Mouse (Mus musculus) forebrain, embryonic 11.5 days (tissue): ENCODE results near the gene Psmb8. TPM values are rescaled to one million over a fixed set of nuclear protein-coding genes. Genes with fewer than 3 reads are reported as not detected.

Experiments used
- ATAC-seq: fragments of 200-750 bp; cut with Nextera tagmentation; replicated peaks from 2 replicates; pipeline ENCODE4 v1.8.0; 2017; ENCODE audit warnings: moderate TSS enrichment; ENCODE audit not compliant: low FRiP score
- DNase-seq: peaks from one replicate; pipeline ENCODE4 v3.0.0-alpha.2; 2017; ENCODE audit warnings: low spot score
- H3K27ac ChIP-seq: fragments of 300-500 bp; sonication (generic); 2 replicates; pipeline ENCODE4 v1.5.1; 2014; ENCODE audit warnings: low read depth, low read length
- H3K27me3 ChIP-seq: fragments of 300-500 bp; sonication (generic); 2 replicates; pipeline ENCODE4 v1.6.1; 2014; ENCODE audit warnings: mild to moderate bottlenecking, low read length, mixed read lengths; ENCODE audit not compliant: control insufficient read depth, insufficient read depth
- H3K36me3 ChIP-seq: fragments of 300-500 bp; sonication (generic); 2 replicates; pipeline ENCODE4 v1.6.1; 2014; ENCODE audit warnings: mild to moderate bottlenecking, low read length, moderate library complexity, mixed read lengths; ENCODE audit not compliant: control insufficient read depth, insufficient read depth
- H3K4me1 ChIP-seq: fragments of 300-500 bp; sonication (generic); replicated peaks from 2 replicates; pipeline ENCODE4 v1.6.1; 2014; ENCODE audit warnings: low read length, mixed read lengths; ENCODE audit not compliant: control insufficient read depth, insufficient read depth
- H3K4me2 ChIP-seq: fragments of 300-500 bp; sonication (generic); 2 replicates; pipeline ENCODE4 v1.6.1; 2014; ENCODE audit warnings: low read depth, mild to moderate bottlenecking, low read length, moderate library complexity, mixed read lengths; ENCODE audit not compliant: severe bottlenecking
- H3K4me3 ChIP-seq: fragments of 300-500 bp; sonication (generic); 2 replicates; pipeline ENCODE4 v1.5.1; 2014; ENCODE audit warnings: low read depth, low read length
- H3K9ac ChIP-seq: fragments of 300-500 bp; sonication (generic); 2 replicates; pipeline ENCODE4 v1.6.1; 2014; ENCODE audit warnings: low read length
- H3K9me3 ChIP-seq: fragments of 300-500 bp; sonication (generic); 2 replicates; pipeline ENCODE4 v1.6.1; 2016; ENCODE audit warnings: low read length, mixed read lengths; ENCODE audit not compliant: control insufficient read depth
- WGBS: fragments of 180-500 bp; shearing (Covaris S2); extraction: QIAGEN DNeasy Blood & Tissue Kit; methylation state at CpG from one replicate; pipeline ENCODE4 v1.1.7; 2014; 5-methylcytosine and 5-hydroxymethylcytosine counted together
- polyA plus RNA-seq: library from polyadenylated mRNA; unstranded; fragments of >200 nt; fragmentation: Nextera tagmentation; extraction: Ambion mirVana; gene quantifications from 2 replicates; pipeline ENCODE4 v1.2.1, GENCODE M21; 2014

Gene Psmb8
- polyA plus RNA-seq, 1 experiment from 2014 or later: 1.5 TPM

DNA sequence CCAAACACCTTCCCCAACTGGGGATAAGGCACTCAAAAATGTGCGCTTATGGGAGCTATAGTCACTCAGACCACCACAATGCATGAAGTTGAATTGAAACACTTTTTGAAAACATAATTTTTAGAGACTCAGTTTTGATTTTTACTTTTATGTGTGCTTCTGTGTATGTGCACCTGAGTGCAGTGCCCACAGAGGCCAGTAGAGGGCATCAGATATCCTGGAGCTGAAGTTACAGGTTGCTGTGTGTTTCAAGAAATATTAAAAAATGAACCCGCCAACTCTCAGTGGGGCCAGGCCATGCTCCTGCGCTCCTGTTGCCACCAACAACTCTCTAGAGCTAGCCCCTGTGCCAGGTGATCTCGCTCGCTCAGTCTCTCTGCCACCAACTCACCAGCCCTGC, 25.0 kb upstream of the Psmb8 start:
- Histone ChIP-seq H3K4me3 (no peak overlapping the region), H3K9ac (no peak overlapping the region), H3K27ac (no peak overlapping the region), H3K36me3 (no peaks in the 10 kb centered on the region), H3K27me3 (no peaks in the 10 kb centered on the region), H3K4me1 (no peaks in the 10 kb centered on the region), H3K4me2 (no peak overlapping the region), H3K9me3 (peaks cover 4% of the 10 kb centered on the region; the same call in 1 of the 2 replicates)
- DNase-seq: no peak
- 95% methylated on average over 5 of the region's 5 CpGs for WGBS
- ATAC-seq: no peak

DNA sequence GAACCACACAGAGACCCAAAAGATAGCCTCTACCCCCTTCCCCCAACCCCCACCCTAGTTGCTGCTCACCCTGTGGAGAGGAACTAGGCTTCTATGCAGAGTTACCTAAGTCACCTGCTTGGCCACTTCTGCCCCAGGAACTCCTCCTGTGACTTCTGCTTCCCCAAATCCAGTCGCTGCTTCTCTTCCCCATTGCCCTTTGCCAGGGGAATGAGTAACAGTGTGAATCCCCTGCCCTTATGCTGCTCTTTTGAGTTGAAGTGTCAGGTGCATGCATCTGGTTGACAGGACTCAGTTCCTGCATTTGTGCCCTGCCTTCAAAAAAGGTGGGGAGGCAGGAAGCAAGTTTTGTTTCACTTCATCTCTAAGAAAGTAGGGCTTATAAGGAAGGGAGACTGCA, 23.4 kb upstream of the Psmb8 start:
- H3K27ac ChIP-seq: no peak overlapping the region
- H3K36me3 ChIP-seq: no peaks in the 10 kb centered on the region
- no peaks in the 10 kb centered on the region for H3K4me1 ChIP-seq
- H3K9me3 ChIP-seq: peaks cover 4% of the 10 kb centered on the region; the same call in 1 of the 2 replicates
- DNase-seq: no peak
- 61% methylated on average over 1 of the region's 1 CpGs for WGBS
- H3K4me2 ChIP-seq: no peak overlapping the region
- H3K27me3 ChIP-seq: no peaks in the 10 kb centered on the region
- no peak overlapping the region for H3K9ac ChIP-seq
- no peak for ATAC-seq
- H3K4me3 ChIP-seq: no peak overlapping the region

GRCm38 (mm10) chr17:34177179-34177578, 20.3 kb upstream of the Psmb8 start:
- H3K27me3 ChIP-seq: no peaks in the 10 kb centered on the region
- no peak overlapping the region for H3K27ac ChIP-seq
- DNase-seq: no peak
- H3K4me1 ChIP-seq: no peaks in the 10 kb centered on the region
- H3K9ac ChIP-seq: no peak overlapping the region
- H3K9me3 ChIP-seq: peaks cover 4% of the 10 kb centered on the region; the same call in 1 of the 2 replicates
- no peak overlapping the region for H3K4me3 ChIP-seq
- no peak overlapping the region for H3K4me2 ChIP-seq
- WGBS: 71% methylated on average over 4 of the region's 4 CpGs
- no peak for ATAC-seq
- H3K36me3 ChIP-seq: no peaks in the 10 kb centered on the region

- no peaks in the 10 kb centered on the region for H3K4me1 ChIP-seq
- no peak overlapping the region for H3K27ac ChIP-seq
- no peak overlapping the region for H3K4me2 ChIP-seq
- no peak overlapping the region for H3K4me3 ChIP-seq
- H3K36me3 ChIP-seq: no peaks in the 10 kb centered on the region
- DNase-seq: no peak
- no peaks in the 10 kb centered on the region; the same call in 1 of the 2 replicates for H3K27me3 ChIP-seq
- H3K9ac ChIP-seq: no peak overlapping the region
- 68% methylated on average over 6 of the region's 6 CpGs for WGBS
- H3K9me3 ChIP-seq: peaks cover 4% of the 10 kb centered on the region; the same call in 1 of the 2 replicates
- no peak for ATAC-seq
Measured at GRCm38 (mm10) chr17:34179019-34179418, 18.5 kb upstream of the Psmb8 start.

GRCm38 (mm10) chr17:34179913-34180859, 17.3 kb upstream of the Psmb8 start:
- H3K9ac ChIP-seq: no peak overlapping the region
- no peak overlapping the region for H3K4me2 ChIP-seq
- H3K36me3 ChIP-seq: no peaks in the 10 kb centered on the region
- no peaks in the 10 kb centered on the region; the same call in 1 of the 2 replicates for H3K27me3 ChIP-seq
- H3K4me3 ChIP-seq: no peak overlapping the region
- no peak overlapping the region for H3K27ac ChIP-seq
- WGBS: 75% methylated on average over 13 of the region's 13 CpGs
- ATAC-seq: no peak
- H3K9me3 ChIP-seq: peaks cover 4% of the 10 kb centered on the region; the same call in 1 of the 2 replicates
- no peaks in the 10 kb centered on the region for H3K4me1 ChIP-seq
- DNase-seq: no peak

- no peaks in the 10 kb centered on the region for H3K9me3 ChIP-seq
- H3K4me3 ChIP-seq: no peak overlapping the region
- ATAC-seq (no peak), DNase-seq (no peak)
- H3K36me3 ChIP-seq: no peaks in the 10 kb centered on the region
- WGBS: 81% methylated on average over 15 of the region's 15 CpGs
- H3K9ac ChIP-seq: no peak overlapping the region
- no peak overlapping the region for H3K4me2 ChIP-seq
- H3K4me1 ChIP-seq: peaks cover 10% of the 10 kb centered on the region
- peaks cover 31% of the 10 kb centered on the region for H3K27me3 ChIP-seq
- H3K27ac ChIP-seq: no peak overlapping the region
Measured at GRCm38 (mm10) chr17:34183564-34184219, 13.8 kb upstream of the Psmb8 start.

GRCm38 (mm10) chr17:34185526-34185925, 12.0 kb upstream of the Psmb8 start:
- Histone ChIP-seq H3K27me3 (peaks cover 36% of the 10 kb centered on the region), H3K4me3 (no peak overlapping the region), H3K9ac (no peak overlapping the region), H3K27ac (no peak overlapping the region), H3K9me3 (no peaks in the 10 kb centered on the region), H3K4me2 (no peak overlapping the region), H3K4me1 (peaks cover 10% of the 10 kb centered on the region), H3K36me3 (no peaks in the 10 kb centered on the region)
- DNase-seq (no peak), ATAC-seq (no peak)
- 86% methylated on average over 9 of the region's 9 CpGs for WGBS

DNA sequence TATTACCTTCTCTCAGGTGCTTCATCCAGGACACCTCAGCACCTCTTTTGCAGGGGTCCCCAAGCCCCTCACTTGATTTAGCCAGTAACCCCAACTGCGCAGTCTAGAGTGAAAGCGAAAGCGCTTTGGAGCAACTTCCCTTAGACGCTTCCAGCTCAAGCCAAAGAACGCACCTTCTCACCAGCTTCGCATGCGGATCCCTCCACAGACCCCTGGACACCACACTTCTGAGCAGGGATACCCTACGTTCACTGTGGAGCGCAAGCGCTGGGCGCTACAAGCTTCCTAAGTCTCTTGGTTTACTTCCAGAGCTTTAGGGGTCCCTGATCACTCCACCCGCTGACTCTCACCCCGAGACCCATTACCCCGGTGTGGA, 10.6 kb upstream of the Psmb8 start:
- Histone ChIP-seq H3K27me3 (peaks cover 36% of the 10 kb centered on the region), H3K4me2 (peak overlapping the region; percentile 75), H3K27ac (no peak overlapping the region), H3K36me3 (no peaks in the 10 kb centered on the region), H3K4me3 (peak overlapping the region; percentile 41), H3K9ac (peak overlapping the region; percentile 55; the same call in 1 of the 2 replicates), H3K4me1 (peaks cover 10% of the 10 kb centered on the region), H3K9me3 (no peaks in the 10 kb centered on the region)
- DNase-seq (no peak), ATAC-seq (no peak; the same call in none of the 2 replicates)
- WGBS: 2% methylated on average over 14 of the region's 14 CpGs
